Mouse (Mus musculus) kidney, adult 2 months (tissue): ENCODE measurements at regions not wholly inside any gene's neighbourhood (a gene's known extent, or its start where the extent isn't known, plus 50 kb on each side); places are given as distances from the start of the nearest gene placed in this dataset.

Experiments used
- DNase-seq: peaks from one replicate; pipeline ENCODE4 v3.0.0; 2021
- H3K27ac ChIP-seq: fragments of 200-500 bp; 2 replicates; pipeline ENCODE4 v1.5.1; 2012; ENCODE audit warnings: low read depth, low read length, control low read depth, inconsistent platforms; ENCODE audit not compliant: insufficient read depth
- H3K27me3 ChIP-seq: fragments of 200-500 bp; replicated peaks from 2 replicates; pipeline ENCODE4 v1.6.1; 2012; ENCODE audit warnings: mild to moderate bottlenecking, moderate library complexity, low read length, inconsistent platforms; ENCODE audit not compliant: control insufficient read depth, insufficient read depth
- H3K36me3 ChIP-seq: fragments of 200-500 bp; 2 replicates; pipeline ENCODE4 v1.6.1; 2012; ENCODE audit warnings: mild to moderate bottlenecking, moderate library complexity, low read length, inconsistent platforms; ENCODE audit not compliant: control insufficient read depth, insufficient read depth
- H3K4me1 ChIP-seq: fragments of 200-500 bp; 2 replicates; pipeline ENCODE4 v1.6.1; 2011; ENCODE audit warnings: low read length; ENCODE audit not compliant: control insufficient read depth, insufficient read depth
- H3K4me3 ChIP-seq: fragments of 200-500 bp; 2 replicates; pipeline ENCODE4 v1.5.1; 2011; ENCODE audit warnings: mild to moderate bottlenecking, low read depth, low read length, control low read depth; ENCODE audit not compliant: insufficient read depth
- CTCF ChIP-seq: fragments of 200-500 bp; conservative IDR thresholded peaks from 2 replicates; pipeline ENCODE4 v1.5.1; 2011; ENCODE audit warnings: low read depth, mild to moderate bottlenecking, control low read depth, low read length, moderate library complexity, mixed read lengths; ENCODE audit not compliant: insufficient read depth, insufficient read length
- POLR2A ChIP-seq: fragments of 200-500 bp; IDR thresholded peaks from one replicate; pipeline ENCODE4 v1.6.1; 2011; ENCODE audit warnings: low read depth, low read length, control low read depth
- WGBS: fragments of 180-500 bp; shearing (Covaris S2); methylation state at CpG from one replicate; pipeline ENCODE4 v1.1.7; 2018; 5-methylcytosine and 5-hydroxymethylcytosine counted together

GRCm38 (mm10) chr12:9174327-9174726 lies 144.5 kb downstream of the Ttc32 start:
- DNase-seq, result peak; percentile 13
- no peak for TF ChIP-seq POLR2A
- TF ChIP-seq CTCF, result no peak
- Histone ChIP-seq H3K27me3 (no peaks in the 10 kb centered on the region), H3K27ac (no peak overlapping the region), H3K4me3 (no peak overlapping the region), H3K4me1 (no peaks in the 10 kb centered on the region), H3K36me3 (no peaks in the 10 kb centered on the region)
- 35% methylated on average over 9 of the region's 9 CpGs for WGBS

GRCm38 (mm10) chr12:9176198-9176597 lies 146.4 kb downstream of the Ttc32 start:
- Histone ChIP-seq H3K4me3 (no peak overlapping the region), H3K27ac (no peak overlapping the region), H3K36me3 (no peaks in the 10 kb centered on the region), H3K27me3 (no peaks in the 10 kb centered on the region), H3K4me1 (no peaks in the 10 kb centered on the region)
- 38% methylated on average over 2 of the region's 2 CpGs for WGBS
- DNase-seq, result no peak
- TF ChIP-seq CTCF, result no peak
- no peak for TF ChIP-seq POLR2A

DNA sequence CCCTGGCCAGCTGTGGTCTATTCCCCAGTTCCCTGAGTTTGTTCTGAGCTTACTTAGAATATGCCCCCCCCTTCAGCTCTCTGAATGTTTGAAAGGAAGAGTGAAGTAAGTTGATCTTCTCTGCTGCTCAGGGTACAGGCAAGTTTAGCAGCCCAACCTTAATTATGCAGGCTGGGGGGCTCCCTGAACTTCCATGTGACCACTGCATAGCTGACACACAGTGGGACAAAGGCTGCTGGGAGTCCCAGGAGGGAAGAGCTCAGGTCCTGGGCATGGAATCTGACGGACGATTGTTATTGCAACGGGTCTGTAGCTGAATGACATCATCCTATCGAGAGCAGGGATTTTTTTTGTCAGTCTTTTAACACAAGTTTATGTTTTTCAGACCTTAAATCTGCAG lies 148.8 kb downstream of the Ttc32 start:
- H3K27ac ChIP-seq, result no peak overlapping the region
- 41% methylated on average over 4 of the region's 4 CpGs for WGBS

DNA sequence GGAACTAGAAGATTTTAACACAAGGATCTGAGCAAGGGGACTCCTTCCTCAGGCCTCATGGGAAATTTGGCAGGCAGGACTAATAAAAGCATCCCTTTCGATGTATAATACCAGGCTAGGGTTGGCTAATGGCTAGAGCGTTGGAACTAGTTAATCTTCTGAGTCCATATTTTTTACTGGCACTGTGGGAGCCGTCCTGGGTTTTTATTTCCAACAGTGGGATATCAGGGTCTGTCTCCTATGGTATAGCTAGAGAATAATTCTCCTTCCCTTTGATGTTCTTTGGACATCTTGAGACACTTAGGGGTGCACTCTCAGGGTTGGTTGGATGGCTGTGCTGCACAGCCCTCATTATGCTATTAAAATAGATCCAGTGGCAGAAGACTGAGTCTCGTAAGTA lies 150.9 kb downstream of the Ttc32 start:
- TF ChIP-seq CTCF (no peak), POLR2A (no peak)
- no peaks in the 10 kb centered on the region for H3K36me3 ChIP-seq
- no peaks in the 10 kb centered on the region for H3K4me1 ChIP-seq
- H3K27me3 ChIP-seq, result no peaks in the 10 kb centered on the region
- whole genome bisulfite sequencing, result 76% methylated on average over 4 of the region's 4 CpGs
- H3K27ac ChIP-seq, result no peak overlapping the region
- no peak for DNase-seq
- no peak overlapping the region for H3K4me3 ChIP-seq

More for the DNA sequence above, 148.8 kb downstream of the Ttc32 start:
- Histone ChIP-seq H3K36me3 (no peaks in the 10 kb centered on the region), H3K4me1 (no peaks in the 10 kb centered on the region), H3K27me3 (no peaks in the 10 kb centered on the region), H3K4me3 (no peak overlapping the region)
- no peak for TF ChIP-seq POLR2A
- TF ChIP-seq CTCF, result no peak
- no peak for DNase-seq

GRCm38 (mm10) chr12:9191721-9192120 lies 161.9 kb downstream of the Ttc32 start:
- no peaks in the 10 kb centered on the region for H3K27me3 ChIP-seq
- no peak overlapping the region for H3K27ac ChIP-seq
- TF ChIP-seq POLR2A (no peak), CTCF (no peak)
- no peak for DNase-seq
- H3K4me3 ChIP-seq, result no peak overlapping the region
- 75% methylated on average over 5 of the region's 5 CpGs for WGBS
- H3K4me1 ChIP-seq, result no peaks in the 10 kb centered on the region
- no peaks in the 10 kb centered on the region for H3K36me3 ChIP-seq

- no peaks in the 10 kb centered on the region for H3K27me3 ChIP-seq
- WGBS, result 84% methylated on average over 2 of the region's 2 CpGs
- no peaks in the 10 kb centered on the region for H3K36me3 ChIP-seq
- H3K27ac ChIP-seq, result no peak overlapping the region
- no peak for DNase-seq
- no peaks in the 10 kb centered on the region for H3K4me1 ChIP-seq
- TF ChIP-seq CTCF (no peak), POLR2A (no peak)
- no peak overlapping the region for H3K4me3 ChIP-seq
Observed at GRCm38 (mm10) chr12:9199321-9199720, 169.5 kb downstream of the Ttc32 start.

GRCm38 (mm10) chr12:9212211-9212610 lies 182.4 kb downstream of the Ttc32 start:
- Histone ChIP-seq H3K27ac (no peak overlapping the region), H3K27me3 (no peaks in the 10 kb centered on the region), H3K36me3 (no peaks in the 10 kb centered on the region), H3K4me1 (no peaks in the 10 kb centered on the region), H3K4me3 (no peak overlapping the region)
- no peak for DNase-seq
- 91% methylated on average over 1 of the region's 1 CpGs for WGBS
- TF ChIP-seq CTCF, result no peak
- TF ChIP-seq POLR2A, result no peak

GRCm38 (mm10) chr12:9224971-9225370 lies 195.2 kb downstream of the Ttc32 start:
- 58% methylated on average over 5 of the region's 5 CpGs for WGBS
- H3K4me3 ChIP-seq, result no peak overlapping the region
- DNase-seq, result no peak
- H3K27ac ChIP-seq, result no peak overlapping the region
- no peaks in the 10 kb centered on the region for H3K36me3 ChIP-seq
- no peaks in the 10 kb centered on the region for H3K4me1 ChIP-seq
- no peak for TF ChIP-seq POLR2A
- TF ChIP-seq CTCF, result no peak
- H3K27me3 ChIP-seq, result no peaks in the 10 kb centered on the region
